Mouse (Mus musculus) midbrain, embryonic 12.5 days (tissue): ENCODE measurements around the gene Epb41l1. TPM values are rescaled to one million over a fixed set of nuclear protein-coding genes. Genes with fewer than 3 reads are reported as not detected.
A peak's percentile ranks its signal among the peaks of the same experiment; 100 is the strongest.

Source experiments
- ATAC-seq: fragments of 200-750 bp; cut with Nextera tagmentation; 2 replicates; pipeline ENCODE4 v1.8.0; 2017; ENCODE audit warnings: low read depth, moderate TSS enrichment, moderate library complexity; ENCODE audit not compliant: low FRiP score
- H3K27ac ChIP-seq: fragments of 300-500 bp; sonication (generic); replicated peaks from 2 replicates; pipeline ENCODE4 v1.5.1; 2016; ENCODE audit warnings: mild to moderate bottlenecking
- H3K27me3 ChIP-seq: fragments of 300-500 bp; sonication (generic); 2 replicates; pipeline ENCODE4 v1.6.1; 2016; ENCODE audit warnings: mild to moderate bottlenecking
- H3K36me3 ChIP-seq: fragments of 300-500 bp; sonication (generic); 2 replicates; pipeline ENCODE4 v1.6.1; 2016
- H3K4me1 ChIP-seq: fragments of 300-500 bp; sonication (generic); 2 replicates; pipeline ENCODE4 v1.6.1; 2016
- H3K4me2 ChIP-seq: fragments of 300-500 bp; sonication (generic); replicated peaks from 2 replicates; pipeline ENCODE4 v1.6.1; 2016; ENCODE audit warnings: mild to moderate bottlenecking, moderate library complexity
- H3K4me3 ChIP-seq: fragments of 300-500 bp; sonication (generic); 2 replicates; pipeline ENCODE4 v1.5.1; 2016; ENCODE audit warnings: mild to moderate bottlenecking
- H3K9ac ChIP-seq: fragments of 300-500 bp; sonication (generic); replicated peaks from 2 replicates; pipeline ENCODE4 v1.6.1; 2016; ENCODE audit warnings: mild to moderate bottlenecking, moderate library complexity
- H3K9me3 ChIP-seq: fragments of 300-500 bp; sonication (generic); 2 replicates; pipeline ENCODE4 v1.6.1; 2016; ENCODE audit warnings: mild to moderate bottlenecking
- WGBS: fragments of 180-500 bp; shearing (Covaris S2); methylation state at CpG from one replicate; pipeline ENCODE4 v1.1.7; 2016; 5-methylcytosine and 5-hydroxymethylcytosine counted together
- polyA plus RNA-seq: library from polyadenylated mRNA; unstranded; fragments of >200 nt; fragmentation: Nextera tagmentation; extraction: Ambion mirVana; gene quantifications from 2 replicates; pipeline ENCODE4 v1.2.1, GENCODE M21; 2016

Gene Epb41l1
- polyA plus RNA-seq, 1 experiment from 2014 or later, result 6.2 TPM

- no peak overlapping the region for H3K4me3 ChIP-seq
- 86% methylated on average over 13 of the region's 13 CpGs for WGBS
- ATAC-seq, result no peak
- H3K4me2 ChIP-seq, result no peak overlapping the region
- H3K9ac ChIP-seq, result no peak overlapping the region
- H3K27ac ChIP-seq, result no peak overlapping the region
- no peaks in the 10 kb centered on the region for H3K36me3 ChIP-seq
- no peaks in the 10 kb centered on the region for H3K9me3 ChIP-seq
- peaks cover 22% of the 10 kb centered on the region for H3K27me3 ChIP-seq
- H3K4me1 ChIP-seq, result peaks cover 21% of the 10 kb centered on the region
Observed at GRCm38 (mm10) chr2:156478046-156478690, 57.5 kb downstream of the Epb41l1 start.

- H3K4me1 ChIP-seq, result peaks cover 17% of the 10 kb centered on the region
- H3K4me3 ChIP-seq, result no peak overlapping the region
- WGBS, result 63% methylated on average over 7 of the region's 7 CpGs
- H3K4me2 ChIP-seq, result no peak overlapping the region
- no peak for ATAC-seq
- H3K9ac ChIP-seq, result no peak overlapping the region
- no peaks in the 10 kb centered on the region for H3K36me3 ChIP-seq
- peaks cover 13% of the 10 kb centered on the region; the same call in 1 of the 2 replicates for H3K27me3 ChIP-seq
- no peak overlapping the region for H3K27ac ChIP-seq
- H3K9me3 ChIP-seq, result no peaks in the 10 kb centered on the region
Observed at GRCm38 (mm10) chr2:156479833-156480232, 59.1 kb downstream of the Epb41l1 start.

- no peaks in the 10 kb centered on the region for H3K36me3 ChIP-seq
- H3K27ac ChIP-seq, result no peak overlapping the region
- peaks cover 13% of the 10 kb centered on the region for H3K4me1 ChIP-seq
- no peak overlapping the region for H3K4me3 ChIP-seq
- no peaks in the 10 kb centered on the region for H3K9me3 ChIP-seq
- H3K9ac ChIP-seq, result no peak overlapping the region
- H3K27me3 ChIP-seq, result peaks cover 13% of the 10 kb centered on the region; the same call in 1 of the 2 replicates
- WGBS, result 84% methylated on average over 7 of the region's 7 CpGs
- no peak overlapping the region for H3K4me2 ChIP-seq
- no peak for ATAC-seq
Observed at GRCm38 (mm10) chr2:156480267-156480666, 59.6 kb downstream of the Epb41l1 start.

- 35% methylated on average over 13 of the region's 13 CpGs for WGBS
- H3K36me3 ChIP-seq, result no peaks in the 10 kb centered on the region
- H3K27ac ChIP-seq, result no peak overlapping the region
- H3K9ac ChIP-seq, result no peak overlapping the region
- H3K9me3 ChIP-seq, result no peaks in the 10 kb centered on the region
- peaks cover 3% of the 10 kb centered on the region; the same call in 1 of the 2 replicates for H3K27me3 ChIP-seq
- H3K4me2 ChIP-seq, result no peak overlapping the region
- no peak for ATAC-seq
- no peaks in the 10 kb centered on the region for H3K4me1 ChIP-seq
- H3K4me3 ChIP-seq, result no peak overlapping the region
Observed at GRCm38 (mm10) chr2:156482299-156482698, 61.6 kb downstream of the Epb41l1 start.

- H3K9me3 ChIP-seq, result no peaks in the 10 kb centered on the region
- H3K4me1 ChIP-seq, result 0 out of 2 replicates have a peak, but pooled peaks cover 2% of the 10 kb centered on the region
- no peaks in the 10 kb centered on the region for H3K36me3 ChIP-seq
- H3K27me3 ChIP-seq, result peaks cover 3% of the 10 kb centered on the region; the same call in 1 of the 2 replicates
- no peak for ATAC-seq
- H3K27ac ChIP-seq, result no peak overlapping the region
- no peak overlapping the region for H3K4me2 ChIP-seq
- H3K9ac ChIP-seq, result no peak overlapping the region
- WGBS, result 86% methylated on average over 3 of the region's 3 CpGs
- no peak overlapping the region for H3K4me3 ChIP-seq
Observed at GRCm38 (mm10) chr2:156482764-156483163, 62.1 kb downstream of the Epb41l1 start.

GRCm38 (mm10) chr2:156483204-156483603 lies 62.5 kb downstream of the Epb41l1 start:
- H3K27ac ChIP-seq, result no peak overlapping the region
- peaks cover 3% of the 10 kb centered on the region; the same call in 1 of the 2 replicates for H3K27me3 ChIP-seq
- WGBS, result 82% methylated on average over 7 of the region's 7 CpGs
- ATAC-seq, result no peak
- 0 out of 2 replicates have a peak, but pooled peaks cover 6% of the 10 kb centered on the region for H3K4me1 ChIP-seq
- no peak overlapping the region for H3K9ac ChIP-seq
- no peak overlapping the region for H3K4me2 ChIP-seq
- H3K9me3 ChIP-seq, result no peaks in the 10 kb centered on the region
- no peaks in the 10 kb centered on the region for H3K36me3 ChIP-seq
- H3K4me3 ChIP-seq, result no peak overlapping the region

- Histone ChIP-seq H3K4me2 (no peak overlapping the region), H3K4me3 (no peak overlapping the region), H3K36me3 (no peaks in the 10 kb centered on the region), H3K9ac (no peak overlapping the region), H3K27ac (no peak overlapping the region), H3K27me3 (peaks cover 3% of the 10 kb centered on the region; the same call in 1 of the 2 replicates), H3K4me1 (0 out of 2 replicates have a peak, but pooled peaks cover 8% of the 10 kb centered on the region), H3K9me3 (no peaks in the 10 kb centered on the region)
- 93% methylated on average over 12 of the region's 12 CpGs for WGBS
- ATAC-seq, result no peak
Observed at GRCm38 (mm10) chr2:156486086-156486751, 65.5 kb downstream of the Epb41l1 start.

- H3K4me3 ChIP-seq, result no peak overlapping the region
- no peak overlapping the region for H3K9ac ChIP-seq
- no peaks in the 10 kb centered on the region for H3K9me3 ChIP-seq
- 0 out of 2 replicates have a peak overlapping the region, but pooled peaks have one; percentile 4 for H3K27ac ChIP-seq
- no peak for ATAC-seq
- H3K27me3 ChIP-seq, result peaks cover 3% of the 10 kb centered on the region; the same call in 1 of the 2 replicates
- peaks cover 14% of the 10 kb centered on the region for H3K4me1 ChIP-seq
- H3K36me3 ChIP-seq, result no peaks in the 10 kb centered on the region
- H3K4me2 ChIP-seq, result no peak overlapping the region
- WGBS, result 49% methylated on average over 10 of the region's 10 CpGs
Observed at GRCm38 (mm10) chr2:156487589-156488160, 67.0 kb downstream of the Epb41l1 start.

GRCm38 (mm10) chr2:156488166-156488814 lies 67.6 kb downstream of the Epb41l1 start:
- Histone ChIP-seq H3K9ac (no peak overlapping the region), H3K36me3 (no peaks in the 10 kb centered on the region), H3K9me3 (no peaks in the 10 kb centered on the region), H3K27me3 (peaks cover 3% of the 10 kb centered on the region; the same call in 1 of the 2 replicates), H3K4me1 (peaks cover 20% of the 10 kb centered on the region), H3K27ac (0 out of 2 replicates have a peak overlapping the region, but pooled peaks have one; percentile 4), H3K4me2 (no peak overlapping the region), H3K4me3 (no peak overlapping the region)
- no peak for ATAC-seq
- whole genome bisulfite sequencing, result 65% methylated on average over 8 of the region's 8 CpGs

GRCm38 (mm10) chr2:156490176-156490575 lies 69.5 kb downstream of the Epb41l1 start:
- no peaks in the 10 kb centered on the region for H3K27me3 ChIP-seq
- H3K4me2 ChIP-seq, result no peak overlapping the region
- H3K27ac ChIP-seq, result no peak overlapping the region
- no peaks in the 10 kb centered on the region for H3K9me3 ChIP-seq
- no peak overlapping the region for H3K9ac ChIP-seq
- peaks cover 4% of the 10 kb centered on the region for H3K36me3 ChIP-seq
- WGBS, result 76% methylated on average over 11 of the region's 11 CpGs
- H3K4me1 ChIP-seq, result peaks cover 31% of the 10 kb centered on the region
- no peak for ATAC-seq
- no peak overlapping the region for H3K4me3 ChIP-seq

- WGBS, result 71% methylated on average over 5 of the region's 5 CpGs
- Histone ChIP-seq H3K4me3 (no peak overlapping the region), H3K4me1 (peaks cover 33% of the 10 kb centered on the region), H3K9ac (no peak overlapping the region), H3K27me3 (no peaks in the 10 kb centered on the region), H3K36me3 (peaks cover 17% of the 10 kb centered on the region), H3K9me3 (no peaks in the 10 kb centered on the region), H3K4me2 (no peak overlapping the region), H3K27ac (no peak overlapping the region)
- ATAC-seq, result no peak
Observed at GRCm38 (mm10) chr2:156491796-156492195, 71.1 kb downstream of the Epb41l1 start.
